Mouse (Mus musculus) left cerebral cortex, adult 18-20 months (tissue): Measurements from ENCODE around the gene Zfp865. TPM values are rescaled to one million over a fixed set of nuclear protein-coding genes. Genes with fewer than 3 reads are reported as not detected.
"Not testable (repeated sequence)": the region's sequence is repeated elsewhere in the genome, so short reads cannot be mapped to it uniquely, and the experiment has no call there.

ENCODE experiments used
- DNase-seq, 2 experiments: peaks; one replicate each; pipeline ENCODE4 v3.0.0; 2021 to 2022; ENCODE audit warnings: low spot score in 2 of 2, mixed read lengths in 1 of 2
- total RNA-seq, 2 experiments: library from RNA; stranded (reverse); gene quantifications; 2 replicates each; pipeline ENCODE4 v1.2.3; 2021

The Zfp865 gene
- total RNA-seq, 2 experiments from 2014 or later: 34.9 to 35.5 TPM

- DNase-seq: peak; percentile 79 to 92
Measured at GRCm38 (mm10) chr7:5015118-5016001, 4.8 kb upstream of the Zfp865 start, which contains the start of gene Gm44973. Gene Gm44973, plus strand, starts transcription at chr7:5015496.

GRCm38 (mm10) chr7:5016057-5016456 lies 4.1 kb upstream of the Zfp865 start:
- no peak for DNase-seq

GRCm38 (mm10) chr7:5016920-5017319 lies 3.3 kb upstream of the Zfp865 start:
- DNase-seq: no peak

- DNase-seq: no peak
Measured at GRCm38 (mm10) chr7:5017352-5017751, 2.8 kb upstream of the Zfp865 start.

GRCm38 (mm10) chr7:5017931-5018330 lies 2.2 kb upstream of the Zfp865 start:
- no peak for DNase-seq

- not testable (repeated sequence) for DNase-seq
Measured at GRCm38 (mm10) chr7:5019576-5019975, 600 bp upstream of the Zfp865 start.

- no peak for DNase-seq
Measured at GRCm38 (mm10) chr7:5020685-5021084, 509 bp downstream of the Zfp865 start.

GRCm38 (mm10) chr7:5021197-5021596 lies 1.0 kb downstream of the Zfp865 start:
- DNase-seq: no peak

GRCm38 (mm10) chr7:5029543-5029942 lies 9.4 kb downstream of the Zfp865 start:
- no peak for DNase-seq

GRCm38 (mm10) chr7:5029946-5030345 lies 9.8 kb downstream of the Zfp865 start:
- DNase-seq: no peak

- no peak for DNase-seq
Measured at GRCm38 (mm10) chr7:5030554-5031275, 10.5 kb downstream of the Zfp865 start.

- DNase-seq: no peak
Measured at GRCm38 (mm10) chr7:5031496-5031895, 11.3 kb downstream of the Zfp865 start.

GRCm38 (mm10) chr7:5033818-5034217 lies 13.6 kb downstream of the Zfp865 start, which contains the start of gene 4632433K11Rik:
Gene 4632433K11Rik, plus strand, starts transcription at chr7:5034118.
- DNase-seq: no peak

- DNase-seq: no peak
Measured at GRCm38 (mm10) chr7:5035628-5036027, 15.5 kb downstream of the Zfp865 start.

- no peak for DNase-seq
Measured at GRCm38 (mm10) chr7:5036136-5036535, 16.0 kb downstream of the Zfp865 start.

- DNase-seq: no peak
Measured at GRCm38 (mm10) chr7:5037026-5037425, 16.9 kb downstream of the Zfp865 start.

GRCm38 (mm10) chr7:5037467-5037866 lies 17.3 kb downstream of the Zfp865 start:
- no peak for DNase-seq

- DNase-seq: peak; percentile 87 to 91
Measured at GRCm38 (mm10) chr7:5038109-5038732, 18.0 kb downstream of the Zfp865 start, which contains the start of gene Zfp784. Gene Zfp784, minus strand, starts transcription at chr7:5038446.

GRCm38 (mm10) chr7:5038940-5039339 lies 18.8 kb downstream of the Zfp865 start:
- no peak for DNase-seq

- no peak for DNase-seq
Measured at GRCm38 (mm10) chr7:5044981-5045380, 24.8 kb downstream of the Zfp865 start.

GRCm38 (mm10) chr7:5046112-5046511 lies 25.9 kb downstream of the Zfp865 start:
- no peak for DNase-seq

- no peak for DNase-seq
Measured at GRCm38 (mm10) chr7:5047313-5047712, 27.1 kb downstream of the Zfp865 start.
